Mouse (Mus musculus) retina, postnatal 1 day (tissue): ENCODE measurements at regions not wholly inside any gene's neighbourhood (a gene's known extent, or its start where the extent isn't known, plus 50 kb on each side); places are given as distances from the start of the nearest gene placed in this dataset.

Source experiments
- DNase-seq: peaks from one replicate; pipeline ENCODE4 v3.0.0-alpha.2; 2012

DNA sequence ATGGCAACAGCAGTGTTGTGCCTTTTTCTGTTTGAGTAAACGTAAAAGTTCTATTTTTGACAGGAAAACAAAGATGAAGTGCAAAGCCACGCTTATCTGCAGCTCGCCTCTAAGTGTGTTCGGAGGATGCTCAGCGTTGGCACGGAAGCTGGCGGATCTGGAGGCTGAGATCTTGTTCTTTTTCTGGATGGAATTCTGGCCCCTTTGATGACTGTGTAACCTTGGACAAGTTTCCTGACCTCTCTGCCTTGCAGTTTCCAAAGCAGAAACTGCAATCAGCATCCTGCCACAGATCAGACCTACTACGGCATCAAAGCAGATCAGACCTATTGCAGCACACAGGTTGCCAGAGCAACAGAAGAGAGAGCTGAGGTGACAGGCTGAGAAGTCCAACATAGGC, 89.1 kb upstream of the Myocd start:
- DNase-seq, result no peak

DNA sequence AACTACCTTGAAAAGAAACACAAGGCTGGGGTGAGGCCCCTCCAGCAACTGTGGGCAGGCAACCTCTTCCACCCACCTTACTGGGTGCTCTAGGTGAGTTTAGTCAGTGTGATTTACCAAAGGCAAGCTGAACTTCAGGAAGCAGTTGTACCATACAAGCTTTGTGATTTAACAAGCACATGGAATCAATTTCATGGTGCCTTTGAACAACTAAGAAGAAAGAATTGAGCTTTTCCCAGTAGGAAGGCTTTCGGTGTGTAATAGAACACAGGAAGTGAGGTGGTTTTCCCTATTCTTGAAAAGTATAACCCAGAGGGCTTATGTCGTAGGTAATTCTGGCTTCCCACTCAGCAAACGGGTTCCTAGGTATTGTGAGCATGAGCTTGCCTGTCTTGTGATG, 82.7 kb upstream of the Myocd start:
- no peak for DNase-seq

DNA sequence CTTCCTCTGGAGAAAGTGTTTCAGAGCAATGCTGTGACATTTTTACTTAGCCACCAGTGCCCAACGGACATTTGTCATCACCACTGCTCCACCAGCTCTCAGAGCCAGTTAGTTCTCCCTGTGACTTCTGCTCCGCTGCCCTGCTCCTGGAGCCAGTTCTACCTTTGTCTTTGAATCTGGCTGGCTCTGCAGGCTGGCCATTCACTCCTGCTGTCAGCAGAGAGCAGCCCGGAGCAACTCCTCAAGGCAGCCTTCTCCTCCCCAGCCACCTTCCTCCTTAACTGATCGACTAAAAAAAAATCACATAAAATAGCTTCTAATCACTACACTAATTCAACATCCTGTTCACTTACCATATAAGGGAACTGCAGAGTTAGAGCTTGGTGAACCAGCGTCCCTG, 79.2 kb upstream of the Myocd start:
- DNase-seq, result no peak

DNA sequence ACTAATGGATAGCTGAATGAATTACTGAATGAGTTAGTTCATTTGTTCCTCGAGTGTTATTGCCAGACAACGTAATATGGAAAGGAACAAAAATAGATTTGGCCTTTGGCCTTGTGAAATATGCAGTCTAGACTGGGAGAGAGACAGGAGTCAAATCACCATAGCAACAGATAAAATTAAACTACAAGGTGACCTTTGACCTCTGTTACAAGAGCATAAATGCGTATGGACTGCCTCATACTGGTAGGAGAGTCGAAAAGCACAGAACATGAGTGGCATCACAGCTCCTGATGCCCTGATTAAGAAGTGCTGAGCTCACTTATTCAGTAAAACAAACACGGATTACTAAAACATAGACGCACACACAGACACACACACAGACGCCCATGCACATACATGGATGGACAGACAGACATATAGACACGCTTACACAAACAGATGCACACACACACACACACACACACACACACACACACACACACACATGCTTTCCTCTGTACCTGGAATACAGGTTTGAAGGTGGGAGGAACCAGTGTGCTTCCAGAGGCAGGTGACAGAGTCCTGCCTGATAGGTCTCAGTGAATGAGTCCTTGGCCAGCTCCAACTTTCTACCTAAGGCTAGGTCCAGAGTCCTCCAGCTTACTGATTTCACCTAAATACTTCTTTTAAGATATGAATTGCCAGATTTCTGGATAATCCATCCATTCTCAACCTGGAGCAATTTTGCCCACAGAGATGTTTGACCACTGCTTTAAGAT, 72.1 kb upstream of the Myocd start:
- no peak for DNase-seq

DNA sequence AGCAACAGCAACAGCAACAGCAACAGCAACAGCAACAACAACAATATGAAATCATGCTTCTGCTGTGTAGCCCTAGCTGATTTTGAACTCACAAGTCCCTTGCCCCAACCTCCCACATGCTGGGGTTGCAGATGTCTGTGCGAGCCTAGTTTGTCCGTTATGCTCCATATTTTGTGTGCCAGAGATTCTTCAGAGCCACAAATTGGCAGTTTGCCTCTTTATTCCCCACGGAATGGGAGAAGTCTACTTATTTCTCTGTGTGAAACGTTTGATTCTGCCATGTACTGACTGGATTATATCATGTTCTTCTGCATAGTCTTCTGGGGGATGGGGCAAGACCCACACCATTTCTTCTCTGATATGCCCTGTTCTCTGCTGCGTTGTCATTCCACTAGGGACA, 64.5 kb upstream of the Myocd start:
- no peak for DNase-seq

DNA sequence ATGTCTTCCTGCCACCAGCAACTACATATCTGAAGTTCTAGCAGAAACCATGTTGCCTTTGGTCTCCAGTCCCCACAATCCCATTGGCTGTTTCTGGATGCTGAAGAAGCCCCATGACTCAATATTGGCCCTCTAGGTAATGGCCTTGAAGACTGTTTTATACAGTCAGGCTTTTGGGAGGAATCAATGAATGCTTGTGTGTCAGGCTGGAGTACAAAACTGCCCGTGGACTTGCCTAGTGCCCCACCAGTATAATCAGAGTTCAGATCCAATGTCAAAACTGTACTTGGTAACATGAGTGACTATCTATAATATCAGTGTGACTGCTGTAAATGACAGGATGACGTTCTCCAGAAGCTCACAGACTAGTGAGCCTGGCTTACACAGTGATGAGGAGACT, 63.3 kb upstream of the Myocd start:
- DNase-seq, result no peak

DNA sequence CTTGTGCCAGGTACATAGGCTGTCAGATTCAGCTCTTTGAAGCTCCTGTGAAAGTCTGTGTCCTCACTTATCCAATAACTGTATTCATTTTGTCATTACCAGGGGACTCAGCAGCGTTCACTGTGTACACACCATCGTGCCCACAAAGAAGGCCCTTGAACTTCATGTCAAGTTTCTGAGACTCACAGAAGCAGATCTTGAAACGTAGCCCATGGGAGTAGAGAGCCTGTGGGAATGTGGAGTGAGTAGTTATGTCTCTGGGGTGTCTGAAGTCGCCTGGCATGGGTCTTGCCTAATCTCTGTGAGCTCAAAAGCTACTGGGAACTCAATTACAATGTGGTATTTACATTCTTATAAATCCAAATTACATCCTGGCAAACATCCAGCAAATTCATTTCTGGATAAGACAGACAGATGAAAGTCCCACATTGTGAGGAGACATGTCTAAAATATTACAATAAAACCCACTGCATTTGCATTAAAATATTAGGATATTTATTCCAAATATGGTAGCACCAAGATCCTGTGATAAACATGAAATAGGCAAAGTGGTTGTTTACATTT, 53.2 kb upstream of the Myocd start:
- DNase-seq, result no peak
